Mouse (Mus musculus): ENCODE results near the gene Veph1. TPM values are rescaled to one million over a fixed set of nuclear protein-coding genes. Genes with fewer than 3 reads are reported as not detected.

The Veph1 gene
- polyA plus RNA-seq, 1 experiment from 2014 or later, result 0.17 TPM

DNA sequence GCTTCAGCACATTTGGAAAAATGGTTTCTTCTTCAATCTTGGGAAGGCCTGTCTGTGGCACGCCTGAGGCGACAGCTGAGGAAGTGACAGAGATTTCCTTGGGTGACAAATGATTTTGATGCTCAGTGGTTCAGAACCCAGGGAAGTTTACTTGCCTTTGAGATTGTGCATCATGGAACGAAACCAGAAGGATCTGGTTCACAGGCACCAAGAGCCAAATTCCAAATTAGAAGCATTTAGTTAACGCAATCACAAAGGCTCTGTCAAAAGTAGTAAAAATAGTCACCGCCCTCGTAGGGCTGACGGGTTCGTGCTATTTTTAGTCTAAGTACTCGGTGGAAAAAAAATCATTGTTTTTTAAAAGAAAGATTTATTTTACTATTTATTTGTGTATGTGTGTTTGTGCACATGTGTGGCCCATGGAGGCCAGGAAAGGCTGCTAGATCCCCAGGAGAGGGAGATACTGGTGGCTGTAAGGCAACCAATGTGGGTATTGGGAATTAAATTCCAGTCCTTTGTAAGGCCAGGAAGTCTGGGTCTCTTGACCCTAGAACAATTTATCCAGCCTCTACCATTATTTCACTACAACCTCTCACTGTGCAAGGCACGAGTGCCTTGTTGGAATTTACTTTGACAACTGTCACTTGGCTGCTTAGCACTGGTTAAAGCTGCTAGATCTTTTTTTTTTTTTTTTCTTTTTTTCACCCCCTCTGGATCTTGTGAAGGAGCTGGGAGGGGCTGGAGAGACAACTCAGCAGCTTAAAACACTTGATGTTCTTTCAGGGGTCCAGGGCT, 246.3 kb downstream of the Veph1 start:
- Histone ChIP-seq H3K27me3 (ENCODE audit: control insufficient read depth, insufficient read depth, low read length) (no peaks in the 10 kb centered on the region), H3K4me2 (replicated peaks; ENCODE audit: low read depth, low read length) (no peak overlapping the region), H3K4me3 (ENCODE audit: low read depth, low read length) (no peak overlapping the region), H3K9ac (replicated peaks; ENCODE audit: low read depth, low read length) (no peak overlapping the region), H3K27ac (ENCODE audit: low read length) (no peak overlapping the region), H3K9me3 (ENCODE audit: control insufficient read depth, low read depth, low read length) (no peaks in the 10 kb centered on the region), H3K4me1 (ENCODE audit: control insufficient read depth, insufficient read depth, low read length) (no peaks in the 10 kb centered on the region), H3K36me3 (ENCODE audit: control insufficient read depth, insufficient read depth, low read length) (no peaks in the 10 kb centered on the region)
- WGBS, result 63% methylated on average over 10 of the region's 10 CpGs
- no peak for ATAC-seq (ENCODE audit: insufficient number of reproducible peaks, insufficient read depth, low FRiP score, low read depth)

- no peak overlapping the region for H3K4me2 ChIP-seq (replicated peaks; ENCODE audit: low read depth, low read length)
- H3K27me3 ChIP-seq (ENCODE audit: control insufficient read depth, insufficient read depth, low read length), result no peaks in the 10 kb centered on the region
- no peak overlapping the region for H3K9ac ChIP-seq (replicated peaks; ENCODE audit: low read depth, low read length)
- no peak overlapping the region for H3K4me3 ChIP-seq (ENCODE audit: low read depth, low read length)
- H3K9me3 ChIP-seq (ENCODE audit: control insufficient read depth, low read depth, low read length), result no peaks in the 10 kb centered on the region
- WGBS, result 19% methylated on average over 5 of the region's 5 CpGs
- no peaks in the 10 kb centered on the region for H3K4me1 ChIP-seq (ENCODE audit: control insufficient read depth, insufficient read depth, low read length)
- ATAC-seq (ENCODE audit: insufficient number of reproducible peaks, insufficient read depth, low FRiP score, low read depth), result peak; percentile 71; the same call in 1 of the 2 replicates
- H3K36me3 ChIP-seq (ENCODE audit: control insufficient read depth, insufficient read depth, low read length), result no peaks in the 10 kb centered on the region
- H3K27ac ChIP-seq (ENCODE audit: low read length), result no peak overlapping the region
Measured at GRCm38 (mm10) chr3:66040857-66041494, 255.7 kb downstream of the Veph1 start.

DNA sequence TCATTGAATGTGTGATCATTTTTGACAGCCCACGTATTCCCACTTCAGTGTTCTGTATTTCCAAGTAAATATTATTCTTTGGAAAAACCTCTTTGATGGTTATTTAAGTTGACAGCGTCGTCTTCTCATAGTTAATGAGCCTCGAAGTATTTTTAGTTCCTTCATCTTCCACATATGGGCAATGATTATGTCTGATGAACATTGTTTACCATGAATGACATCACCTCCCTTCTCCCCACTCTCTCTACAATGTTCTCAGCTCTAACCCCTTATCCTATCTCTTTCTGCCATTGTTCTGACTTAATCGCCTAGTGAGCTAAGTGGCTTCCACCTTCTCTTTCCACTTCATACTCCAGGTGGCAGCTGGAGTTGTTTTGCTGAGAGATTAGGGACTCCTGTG, 261.4 kb downstream of the Veph1 start:
- Histone ChIP-seq H3K4me1 (ENCODE audit: control insufficient read depth, insufficient read depth, low read length) (no peaks in the 10 kb centered on the region), H3K4me3 (ENCODE audit: low read depth, low read length) (no peak overlapping the region), H3K9me3 (ENCODE audit: control insufficient read depth, low read depth, low read length) (no peaks in the 10 kb centered on the region), H3K4me2 (replicated peaks; ENCODE audit: low read depth, low read length) (no peak overlapping the region), H3K36me3 (ENCODE audit: control insufficient read depth, insufficient read depth, low read length) (no peaks in the 10 kb centered on the region), H3K27me3 (ENCODE audit: control insufficient read depth, insufficient read depth, low read length) (no peaks in the 10 kb centered on the region), H3K27ac (ENCODE audit: low read length) (no peak overlapping the region), H3K9ac (replicated peaks; ENCODE audit: low read depth, low read length) (no peak overlapping the region)
- no peak for ATAC-seq (ENCODE audit: insufficient number of reproducible peaks, insufficient read depth, low FRiP score, low read depth)
- 78% methylated on average over 5 of the region's 5 CpGs for WGBS

DNA sequence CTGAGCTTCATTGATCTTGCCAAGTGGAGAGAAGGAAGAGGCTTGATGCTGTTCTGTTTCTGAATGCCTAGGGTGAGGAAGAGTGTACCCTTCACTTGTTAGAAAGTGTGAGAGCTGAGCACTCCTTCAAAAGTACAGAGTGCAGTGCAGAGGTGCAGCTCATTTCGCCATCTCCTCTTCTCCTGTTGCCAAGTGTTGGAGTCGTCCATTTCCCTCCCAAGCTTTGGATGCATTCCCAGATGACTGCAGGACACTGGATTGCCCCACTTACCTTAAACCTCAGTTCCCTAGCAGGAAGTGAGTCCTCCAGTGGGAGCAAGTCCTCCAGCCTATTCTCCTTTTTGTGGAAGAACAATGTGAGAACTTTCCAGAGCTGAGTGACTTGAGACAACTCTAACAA, 263.3 kb downstream of the Veph1 start:
- Histone ChIP-seq H3K36me3 (ENCODE audit: control insufficient read depth, insufficient read depth, low read length) (no peaks in the 10 kb centered on the region), H3K4me2 (replicated peaks; ENCODE audit: low read depth, low read length) (no peak overlapping the region), H3K27ac (ENCODE audit: low read length) (no peak overlapping the region), H3K9ac (replicated peaks; ENCODE audit: low read depth, low read length) (no peak overlapping the region), H3K4me1 (ENCODE audit: control insufficient read depth, insufficient read depth, low read length) (no peaks in the 10 kb centered on the region), H3K4me3 (ENCODE audit: low read depth, low read length) (no peak overlapping the region), H3K9me3 (ENCODE audit: control insufficient read depth, low read depth, low read length) (no peaks in the 10 kb centered on the region), H3K27me3 (ENCODE audit: control insufficient read depth, insufficient read depth, low read length) (no peaks in the 10 kb centered on the region)
- no peak for ATAC-seq (ENCODE audit: insufficient number of reproducible peaks, insufficient read depth, low FRiP score, low read depth)
- 67% methylated on average over 2 of the region's 2 CpGs for WGBS

DNA sequence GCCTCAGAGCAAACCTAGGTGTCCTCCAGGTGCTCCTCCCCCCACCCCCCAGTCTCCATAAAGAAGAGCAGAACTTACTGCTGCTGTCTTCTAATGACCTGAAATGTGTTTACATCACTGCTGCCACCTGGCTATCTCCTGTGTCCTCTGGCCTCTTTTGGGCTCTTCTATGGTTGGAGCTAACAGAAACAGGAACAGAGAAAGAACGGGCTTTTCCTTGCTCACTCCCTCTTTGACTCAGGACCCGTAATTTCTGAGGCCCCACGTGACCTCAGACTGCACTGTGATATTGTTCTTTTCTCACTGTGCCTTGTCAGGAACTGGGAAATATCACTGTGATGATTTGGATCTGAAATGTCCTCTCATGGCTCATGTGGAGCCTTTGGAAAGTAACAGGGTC, 271.2 kb downstream of the Veph1 start:
- no peak overlapping the region for H3K27ac ChIP-seq (ENCODE audit: low read length)
- ATAC-seq (ENCODE audit: insufficient number of reproducible peaks, insufficient read depth, low FRiP score, low read depth), result no peak
- H3K27me3 ChIP-seq (ENCODE audit: control insufficient read depth, insufficient read depth, low read length), result no peaks in the 10 kb centered on the region
- no peaks in the 10 kb centered on the region for H3K9me3 ChIP-seq (ENCODE audit: control insufficient read depth, low read depth, low read length)
- H3K9ac ChIP-seq (replicated peaks; ENCODE audit: low read depth, low read length), result no peak overlapping the region
- H3K4me2 ChIP-seq (replicated peaks; ENCODE audit: low read depth, low read length), result no peak overlapping the region
- 70% methylated on average over 3 of the region's 3 CpGs for WGBS
- H3K36me3 ChIP-seq (ENCODE audit: control insufficient read depth, insufficient read depth, low read length), result no peaks in the 10 kb centered on the region
- no peaks in the 10 kb centered on the region for H3K4me1 ChIP-seq (ENCODE audit: control insufficient read depth, insufficient read depth, low read length)
- no peak overlapping the region for H3K4me3 ChIP-seq (ENCODE audit: low read depth, low read length)

- Histone ChIP-seq H3K27ac (ENCODE audit: low read length) (no peak overlapping the region), H3K4me1 (ENCODE audit: control insufficient read depth, insufficient read depth, low read length) (no peaks in the 10 kb centered on the region), H3K4me2 (replicated peaks; ENCODE audit: low read depth, low read length) (no peak overlapping the region), H3K4me3 (ENCODE audit: low read depth, low read length) (no peak overlapping the region), H3K27me3 (ENCODE audit: control insufficient read depth, insufficient read depth, low read length) (no peaks in the 10 kb centered on the region), H3K9me3 (ENCODE audit: control insufficient read depth, low read depth, low read length) (no peaks in the 10 kb centered on the region), H3K36me3 (ENCODE audit: control insufficient read depth, insufficient read depth, low read length) (no peaks in the 10 kb centered on the region), H3K9ac (replicated peaks; ENCODE audit: low read depth, low read length) (no peak overlapping the region)
- no peak for ATAC-seq (ENCODE audit: insufficient number of reproducible peaks, insufficient read depth, low FRiP score, low read depth)
- WGBS, result 43% methylated on average over 5 of the region's 5 CpGs
Measured at GRCm38 (mm10) chr3:66024220-66024792, 272.3 kb downstream of the Veph1 start.

GRCm38 (mm10) chr3:66019171-66019570, 277.5 kb downstream of the Veph1 start:
- H3K9ac ChIP-seq (replicated peaks; ENCODE audit: low read depth, low read length), result no peak overlapping the region
- no peaks in the 10 kb centered on the region for H3K9me3 ChIP-seq (ENCODE audit: control insufficient read depth, low read depth, low read length)
- no peaks in the 10 kb centered on the region for H3K4me1 ChIP-seq (ENCODE audit: control insufficient read depth, insufficient read depth, low read length)
- no peak overlapping the region for H3K4me2 ChIP-seq (replicated peaks; ENCODE audit: low read depth, low read length)
- no peak overlapping the region for H3K4me3 ChIP-seq (ENCODE audit: low read depth, low read length)
- H3K27me3 ChIP-seq (ENCODE audit: control insufficient read depth, insufficient read depth, low read length), result no peaks in the 10 kb centered on the region
- WGBS, result 79% methylated on average over 5 of the region's 5 CpGs
- H3K36me3 ChIP-seq (ENCODE audit: control insufficient read depth, insufficient read depth, low read length), result no peaks in the 10 kb centered on the region
- no peak overlapping the region for H3K27ac ChIP-seq (ENCODE audit: low read length)
- no peak for ATAC-seq (ENCODE audit: insufficient number of reproducible peaks, insufficient read depth, low FRiP score, low read depth)

DNA sequence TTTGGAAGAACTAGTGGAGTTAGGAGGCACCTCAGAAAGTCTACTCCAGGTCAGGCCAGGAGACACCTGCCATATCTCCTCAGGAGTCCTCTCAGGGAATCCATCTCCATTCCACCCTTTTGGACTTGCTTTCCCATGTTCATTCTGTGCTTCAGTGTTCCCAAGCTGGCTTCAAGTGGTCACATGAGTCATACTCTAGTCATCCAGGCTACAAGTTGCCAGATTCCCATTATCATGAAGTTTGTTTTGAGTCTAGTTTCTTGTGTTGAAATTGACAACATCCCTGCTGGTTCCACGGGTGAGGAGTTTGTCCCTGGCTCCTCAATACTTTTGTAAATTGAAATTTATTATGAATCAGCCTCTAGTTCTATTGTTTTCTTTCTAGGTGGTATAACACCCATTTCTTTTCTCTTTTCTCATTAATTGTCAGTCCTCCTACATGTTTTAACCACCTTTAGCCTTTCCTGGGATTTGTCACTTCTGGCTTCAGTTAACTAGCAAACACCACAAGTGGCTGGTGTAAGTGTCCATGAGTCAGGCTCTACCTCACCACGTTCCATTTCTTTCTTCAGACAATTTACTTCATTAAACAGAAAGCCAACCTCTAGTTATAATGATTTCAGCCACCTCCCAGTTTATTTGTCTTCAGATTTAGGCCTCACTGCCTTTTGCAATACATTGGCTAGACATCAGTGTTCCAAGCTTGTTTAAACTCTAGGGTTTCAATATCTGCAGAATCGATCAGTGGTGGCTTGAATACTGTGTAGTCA, 288.8 kb downstream of the Veph1 start:
- Histone ChIP-seq H3K9me3 (ENCODE audit: control insufficient read depth, low read depth, low read length) (no peaks in the 10 kb centered on the region), H3K36me3 (ENCODE audit: control insufficient read depth, insufficient read depth, low read length) (no peaks in the 10 kb centered on the region), H3K9ac (replicated peaks; ENCODE audit: low read depth, low read length) (no peak overlapping the region), H3K4me3 (ENCODE audit: low read depth, low read length) (no peak overlapping the region), H3K27me3 (ENCODE audit: control insufficient read depth, insufficient read depth, low read length) (no peaks in the 10 kb centered on the region), H3K4me2 (replicated peaks; ENCODE audit: low read depth, low read length) (no peak overlapping the region), H3K27ac (ENCODE audit: low read length) (no peak overlapping the region), H3K4me1 (ENCODE audit: control insufficient read depth, insufficient read depth, low read length) (no peaks in the 10 kb centered on the region)
- WGBS, result 76% methylated on average over 3 of the region's 3 CpGs
- no peak for ATAC-seq (ENCODE audit: insufficient number of reproducible peaks, insufficient read depth, low FRiP score, low read depth)
